Mouse (Mus musculus) embryonic fibroblast, embryonic 13.5 days (primary cell): ENCODE measurements around the gene Ablim1. TPM values are rescaled to one million over a fixed set of nuclear protein-coding genes. Genes with fewer than 3 reads are reported as not detected.
A peak's percentile ranks its signal among the peaks of the same experiment; 100 is the strongest.

ENCODE experiments used
- H3K27ac ChIP-seq: 2 replicates; pipeline ENCODE4 v1.5.1; 2012; ENCODE audit warnings: low read length, control low read depth, inconsistent platforms; ENCODE audit not compliant: insufficient read depth
- H3K4me1 ChIP-seq: 2 replicates; pipeline ENCODE4 v1.6.1; 2011; ENCODE audit warnings: low read length; ENCODE audit not compliant: control insufficient read depth, insufficient read depth
- H3K4me3 ChIP-seq: 2 replicates; pipeline ENCODE4 v1.5.1; 2011; ENCODE audit warnings: mild to moderate bottlenecking, control low read depth, low read length; ENCODE audit not compliant: insufficient read depth
- CTCF ChIP-seq: IDR thresholded peaks from 2 replicates; pipeline ENCODE4 v1.5.1; 2011; ENCODE audit warnings: mild to moderate bottlenecking, control low read depth, low read length, moderate library complexity, borderline replicate concordance; ENCODE audit not compliant: insufficient read depth
- POLR2A ChIP-seq: IDR thresholded peaks from 2 replicates; pipeline ENCODE4 v1.6.1; 2011; ENCODE audit warnings: low read depth, mild to moderate bottlenecking, control low read depth, low read length, moderate library complexity
- polyA plus RNA-seq: library from polyadenylated mRNA; stranded (reverse); fragments of >200 nt; gene quantifications from 2 replicates; pipeline ENCODE4 v1.2.4, GENCODE M21; 2011; ENCODE audit warnings: low read depth; ENCODE audit not compliant: missing spikeins, insufficient read length

The Ablim1 gene
- polyA plus RNA-seq, 1 experiment = 24.0 TPM

DNA sequence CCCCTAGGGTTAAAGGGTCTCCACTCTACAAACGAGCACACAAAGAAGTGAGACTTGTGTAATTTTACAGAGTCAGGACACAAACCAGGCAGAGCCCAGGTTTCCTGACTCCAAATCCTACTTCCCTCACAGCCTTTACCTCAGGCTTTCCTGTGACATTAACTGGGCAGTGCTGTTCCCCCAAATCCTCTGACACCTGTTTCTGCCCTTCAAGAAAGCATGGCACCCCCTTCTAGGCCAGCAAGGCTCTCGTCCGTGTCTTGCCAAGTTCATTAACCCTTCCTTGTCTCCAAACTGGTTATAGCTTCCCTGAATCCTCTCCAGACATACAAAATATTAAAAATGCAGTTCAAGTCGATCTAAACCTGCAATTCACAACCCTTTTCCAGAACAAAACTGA, 304.7 kb downstream of the Ablim1 start:
- no peak overlapping the region for H3K4me3 ChIP-seq

DNA sequence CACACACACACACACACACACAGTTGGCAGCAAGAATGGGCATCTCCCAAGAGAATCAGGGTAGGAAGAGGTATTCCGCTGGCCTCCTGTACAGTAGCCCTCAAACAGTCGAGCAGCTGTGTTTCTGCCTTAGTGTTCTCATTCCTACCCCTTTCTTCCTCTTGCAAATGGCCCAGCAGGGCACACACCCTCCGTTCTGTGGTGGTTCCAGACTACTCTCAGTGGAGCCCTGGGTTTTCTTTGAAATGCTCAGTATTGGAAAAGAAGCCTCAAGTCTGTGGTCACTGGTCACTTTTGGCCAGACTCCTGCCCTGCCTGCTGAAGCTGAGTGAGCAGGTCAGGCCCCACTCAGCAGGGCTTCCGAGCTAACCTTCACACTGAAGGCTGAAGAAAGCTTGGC, 305.1 kb downstream of the Ablim1 start:
- H3K27ac ChIP-seq = no peak overlapping the region
- TF ChIP-seq POLR2A (no peak), CTCF (no peak)
- no peak overlapping the region for H3K4me3 ChIP-seq

More for the DNA sequence above, 304.7 kb downstream of the Ablim1 start:
- Histone ChIP-seq H3K27ac (no peak overlapping the region), H3K4me1 (peaks cover 3% of the 10 kb centered on the region; the same call in 1 of the 2 replicates)
- TF ChIP-seq POLR2A = no peak

DNA sequence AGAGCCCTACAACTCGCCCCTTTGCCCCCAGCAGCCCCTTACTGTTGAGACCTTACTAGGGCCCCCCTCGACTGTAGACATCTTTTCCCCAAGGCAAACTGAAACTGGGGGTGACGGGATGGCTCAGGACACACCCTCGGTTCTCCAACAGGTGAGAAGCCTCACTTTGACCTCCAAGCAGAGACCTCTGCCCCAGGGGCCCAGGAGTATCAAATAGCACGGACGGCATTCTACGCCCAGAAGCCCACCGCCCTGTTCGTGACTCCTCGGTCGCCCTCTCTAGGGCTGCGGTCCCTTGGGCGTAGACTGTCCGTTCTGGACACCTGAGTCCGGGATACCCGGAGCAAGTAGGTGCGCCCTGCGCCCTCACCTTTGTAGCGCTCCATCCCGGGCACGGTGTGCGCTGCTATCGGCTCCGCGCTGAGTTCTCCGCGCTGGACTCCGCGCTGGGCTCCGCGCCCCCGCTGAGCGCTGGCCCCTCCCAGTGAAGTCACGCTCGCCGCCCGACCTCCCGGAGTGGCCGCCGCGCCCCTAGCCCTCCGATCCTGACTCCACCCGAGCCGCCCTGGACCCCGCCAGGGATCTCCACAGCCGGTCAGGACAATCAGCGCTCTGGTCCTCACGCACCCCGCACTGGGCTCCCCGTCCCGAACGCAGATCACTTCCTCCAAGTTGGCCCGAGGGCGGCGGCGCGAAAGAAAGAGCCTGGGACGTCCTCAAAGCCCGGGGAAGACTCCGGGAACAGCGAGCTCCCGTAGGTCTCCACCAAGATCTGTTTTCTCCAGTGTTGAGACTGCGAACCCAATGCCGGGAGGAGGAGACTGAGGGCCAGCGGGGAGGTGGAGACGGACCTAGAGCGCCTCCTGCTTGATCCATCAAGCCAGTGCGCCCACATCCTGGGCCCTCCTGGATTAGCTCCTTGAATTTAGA, 306.7 kb downstream of the Ablim1 start, which contains the start of gene Afap1l2:
Afap1l2 (minus strand) TSS at position 448 of the 930 bp plus-strand sequence.
- H3K4me1 ChIP-seq = peaks cover 5% of the 10 kb centered on the region; the same call in 1 of the 2 replicates
- TF ChIP-seq POLR2A = no peak
- peak; percentile 63 for TF ChIP-seq CTCF
- H3K27ac ChIP-seq = no peak within 1 kb of the TSS
- H3K4me3 ChIP-seq = peak within 1 kb of the TSS; percentile 54

More for the DNA sequence above, 305.1 kb downstream of the Ablim1 start:
- no peaks in the 10 kb centered on the region; the same call in 1 of the 2 replicates for H3K4me1 ChIP-seq

DNA sequence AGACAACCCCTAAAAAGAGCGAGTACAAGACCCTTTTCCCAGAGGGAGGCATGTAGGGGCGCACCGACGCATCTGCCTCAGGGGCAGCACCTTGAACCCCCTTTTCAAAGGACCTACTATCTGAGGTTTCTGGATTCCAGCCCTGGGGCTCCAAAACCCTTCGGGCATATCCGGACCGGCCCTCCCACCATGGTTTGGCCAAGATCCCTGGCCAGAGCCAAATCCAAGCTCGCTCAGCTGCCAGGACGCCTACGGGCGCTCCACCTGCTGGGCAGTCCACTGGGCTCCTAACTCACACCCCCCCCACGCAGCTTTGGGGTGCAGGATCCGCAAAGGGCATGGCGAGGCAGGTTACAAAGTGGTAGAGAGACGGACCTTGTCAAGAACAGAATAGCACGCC, 307.4 kb downstream of the Ablim1 start:
- no peak for TF ChIP-seq POLR2A
- no peak for TF ChIP-seq CTCF
- Histone ChIP-seq H3K27ac (no peak overlapping the region), H3K4me1 (peaks cover 6% of the 10 kb centered on the region; the same call in 1 of the 2 replicates), H3K4me3 (peak overlapping the region; percentile 54; the same call in 1 of the 2 replicates)

DNA sequence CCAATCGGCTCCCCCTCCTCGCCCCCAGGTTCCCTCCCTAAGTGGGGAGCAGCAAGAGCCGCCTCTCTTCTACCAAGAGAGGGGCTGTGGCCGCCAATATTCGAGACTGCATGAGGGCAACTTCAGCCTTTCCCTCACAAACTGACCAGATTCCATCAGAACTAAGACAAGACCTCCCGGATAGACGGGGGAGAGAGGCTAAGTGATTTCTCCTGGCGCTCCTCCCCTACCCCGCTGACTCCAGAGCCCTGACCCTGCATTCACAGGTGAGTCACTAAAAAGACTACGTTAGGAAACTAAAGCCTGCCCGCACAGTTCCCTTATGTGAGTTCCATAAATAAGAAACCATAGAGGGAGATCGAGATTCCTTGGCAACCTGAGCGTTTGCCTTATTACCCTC, 307.9 kb downstream of the Ablim1 start:
- Histone ChIP-seq H3K27ac (no peak overlapping the region), H3K4me1 (peaks cover 6% of the 10 kb centered on the region; the same call in 1 of the 2 replicates), H3K4me3 (no peak overlapping the region)
- no peak for TF ChIP-seq CTCF
- TF ChIP-seq POLR2A = no peak

DNA sequence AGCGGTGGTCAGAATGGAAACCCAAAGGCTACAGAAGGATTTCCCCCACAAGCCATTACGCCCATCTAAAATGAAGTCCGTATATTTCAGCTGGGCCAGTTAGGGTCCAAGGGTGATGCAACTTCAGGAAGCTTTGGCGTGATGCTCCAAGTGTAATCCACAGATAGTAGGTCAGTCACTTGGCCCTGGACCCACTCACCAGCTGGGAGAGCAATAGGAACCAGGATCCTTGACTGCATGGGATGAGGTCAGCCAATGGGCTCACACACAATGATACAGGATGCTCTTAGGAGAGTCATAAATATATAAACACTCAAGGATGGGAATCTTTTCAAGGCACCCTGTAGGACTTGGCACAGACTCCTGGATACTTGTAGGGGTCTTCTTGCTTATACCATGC, 309.7 kb downstream of the Ablim1 start:
- no peak overlapping the region for H3K4me3 ChIP-seq
- H3K27ac ChIP-seq = no peak overlapping the region
- peaks cover 6% of the 10 kb centered on the region; the same call in 1 of the 2 replicates for H3K4me1 ChIP-seq
- no peak for TF ChIP-seq CTCF

DNA sequence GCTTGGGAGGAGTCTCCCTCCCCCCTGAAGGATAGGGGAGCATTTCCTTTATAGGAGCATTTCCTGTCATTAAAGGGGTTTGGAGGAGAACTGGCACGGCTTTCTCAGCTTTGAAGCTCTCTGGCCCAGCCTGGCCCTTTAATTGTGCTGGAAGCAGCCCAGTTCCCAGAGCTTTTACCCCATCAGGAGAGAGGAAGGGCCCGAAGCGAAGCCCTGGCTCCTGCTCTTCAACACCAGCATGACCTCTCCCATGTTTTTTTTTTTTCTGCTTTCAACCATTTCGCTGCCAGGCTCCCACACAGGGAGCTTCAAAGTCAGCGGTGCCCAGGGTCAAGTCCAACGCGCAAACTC, 311.3 kb downstream of the Ablim1 start:
- Histone ChIP-seq H3K4me3 (no peak overlapping the region), H3K4me1 (peaks cover 6% of the 10 kb centered on the region; the same call in 1 of the 2 replicates), H3K27ac (peak overlapping the region; percentile 11; the same call in 1 of the 2 replicates)
- TF ChIP-seq POLR2A = no peak
- no peak for TF ChIP-seq CTCF

DNA sequence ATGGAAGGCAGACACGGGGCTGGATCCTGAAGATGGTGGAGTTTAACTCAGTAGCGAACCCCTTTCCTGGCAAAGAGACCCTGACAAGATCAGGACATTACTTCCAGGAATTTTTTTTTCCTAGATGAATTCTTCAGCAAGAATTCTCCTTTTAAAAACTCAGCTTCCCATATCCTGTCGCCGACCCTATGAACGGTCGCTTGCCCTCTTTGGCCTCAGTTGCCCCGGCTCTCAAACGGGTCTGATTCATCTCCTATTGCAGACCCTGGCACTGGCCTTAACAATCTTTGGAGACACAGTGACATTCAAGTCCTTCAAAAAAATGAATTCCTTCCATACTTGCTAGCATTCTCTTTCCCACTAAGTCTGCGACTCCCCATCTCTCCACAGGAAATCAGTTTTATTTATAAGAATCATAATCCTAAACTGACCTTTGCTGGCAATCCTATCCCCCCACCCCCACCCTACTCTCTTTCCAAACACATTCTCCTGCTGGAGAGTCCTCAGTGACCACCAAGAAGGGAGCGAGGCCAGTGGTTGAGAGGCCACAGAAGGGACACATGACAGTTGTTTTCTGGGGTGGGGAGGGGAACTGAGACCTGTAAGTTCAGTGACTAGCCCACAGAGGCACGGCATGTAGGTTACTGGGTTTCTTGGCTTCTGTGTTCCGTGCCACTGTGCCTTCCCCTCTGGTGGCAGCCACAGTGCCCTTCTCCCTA, 311.8 kb downstream of the Ablim1 start:
- no peak for TF ChIP-seq POLR2A
- Histone ChIP-seq H3K27ac (peak overlapping the region; percentile 11; the same call in 1 of the 2 replicates), H3K4me3 (no peak overlapping the region), H3K4me1 (peaks cover 6% of the 10 kb centered on the region; the same call in 1 of the 2 replicates)

DNA sequence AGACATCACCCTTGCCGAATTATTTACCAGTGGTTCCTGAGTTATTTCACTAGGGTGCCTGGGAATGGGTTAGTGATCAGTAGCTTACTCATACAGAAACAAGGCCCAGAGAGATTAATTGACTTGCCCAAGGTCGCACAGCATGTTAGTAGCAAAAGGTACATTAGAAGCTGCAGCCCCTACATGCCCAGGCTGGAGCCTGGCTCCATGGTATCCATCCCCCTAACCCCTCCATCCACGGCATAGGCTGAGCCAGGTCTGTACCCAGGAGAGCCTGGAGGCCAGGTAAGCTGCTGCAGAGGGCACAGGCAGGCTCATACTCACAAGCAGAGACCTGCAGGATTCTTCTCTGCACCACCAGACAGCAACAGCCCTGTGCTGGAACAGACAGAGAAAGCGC, 312.8 kb downstream of the Ablim1 start:
- Histone ChIP-seq H3K4me1 (peaks cover 9% of the 10 kb centered on the region; the same call in 1 of the 2 replicates), H3K27ac (no peak overlapping the region), H3K4me3 (no peak overlapping the region)
- TF ChIP-seq CTCF (no peak), POLR2A (no peak)

DNA sequence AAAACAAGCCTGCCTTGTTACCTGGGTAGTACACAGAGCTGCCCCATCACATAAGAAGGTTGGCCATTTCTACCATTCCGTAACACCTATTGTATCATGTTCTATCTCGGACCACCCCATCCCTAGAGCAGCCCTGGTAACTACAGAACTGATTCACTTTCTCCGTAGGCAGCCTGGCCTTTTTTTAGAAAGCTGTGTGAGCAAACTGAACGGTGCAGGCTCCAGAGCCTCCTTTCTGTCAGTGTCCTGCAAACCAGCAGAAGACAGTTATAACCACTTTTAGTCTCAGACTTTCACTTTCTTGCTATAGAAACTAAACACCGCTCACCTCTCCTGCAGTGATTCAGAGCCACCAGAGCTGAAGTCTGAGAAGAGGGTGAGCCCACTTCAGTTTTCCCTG, 314.1 kb downstream of the Ablim1 start:
- Histone ChIP-seq H3K27ac (no peak overlapping the region), H3K4me3 (no peak overlapping the region), H3K4me1 (peaks cover 9% of the 10 kb centered on the region; the same call in 1 of the 2 replicates)
- TF ChIP-seq POLR2A = no peak
- TF ChIP-seq CTCF = no peak
